Mouse (Mus musculus): Measurements from ENCODE around the gene Racgap1. TPM values are rescaled to one million over a fixed set of nuclear protein-coding genes. Genes with fewer than 3 reads are reported as not detected.

Gene Racgap1
- polyA plus RNA-seq, 1 experiment from 2014 or later = 178 TPM

DNA sequence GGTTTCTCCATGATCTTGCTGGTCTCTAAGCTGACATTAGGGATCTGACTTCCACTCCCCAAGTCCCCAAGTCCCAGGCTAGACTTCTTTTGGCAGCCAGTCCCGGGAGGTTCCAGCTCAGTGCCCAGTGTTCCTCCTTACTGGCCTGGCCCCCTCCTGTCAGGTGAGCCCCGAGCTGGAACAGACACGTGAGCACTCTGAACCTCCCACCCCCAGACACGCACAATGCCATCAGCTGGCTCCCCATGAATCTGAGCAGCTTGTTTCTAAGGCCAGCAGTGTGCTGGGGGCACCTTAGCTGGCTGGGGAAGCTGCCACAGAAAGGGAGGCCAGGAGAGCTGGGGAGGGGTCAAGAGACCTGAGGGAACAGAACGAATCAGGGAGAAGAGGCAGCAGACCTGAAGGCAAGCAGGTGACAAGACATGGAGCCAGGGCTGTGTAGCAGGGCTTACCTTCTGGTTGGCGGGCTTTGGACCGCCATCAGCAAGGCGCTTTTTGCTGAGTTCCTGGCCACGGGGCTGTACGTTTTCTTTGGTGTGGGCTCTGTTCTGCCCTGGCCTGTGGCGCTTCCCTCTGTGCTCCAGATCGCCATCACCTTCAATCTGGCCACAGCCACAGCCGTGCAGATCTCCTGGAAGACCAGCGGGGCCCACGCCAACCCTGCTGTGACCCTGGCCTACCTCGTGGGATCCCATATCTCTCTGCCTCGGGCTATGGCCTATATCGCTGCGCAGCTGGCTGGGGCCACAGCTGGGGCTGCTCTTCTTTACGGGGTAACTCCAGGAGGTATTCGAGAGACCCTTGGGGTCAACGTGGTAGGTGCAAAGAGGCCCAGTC lies 50.3 kb downstream of the Racgap1 start, which contains the start of gene Aqp6:
Gene Aqp6, plus strand, starts transcription at position 415 of the 837 bp plus-strand sequence.
- 61% methylated on average over 22 of the region's 22 CpGs for WGBS
- H3K9me3 ChIP-seq (ENCODE audit: control insufficient read depth, low read length) = no peaks in the 10 kb centered on the region
- H3K4me2 ChIP-seq (ENCODE audit: low read depth, low read length) = no peak within 1 kb of the TSS
- H3K4me1 ChIP-seq (replicated peaks; ENCODE audit: control insufficient read depth, insufficient read depth, low read length) = peaks cover 3% of the 10 kb centered on the region
- H3K27me3 ChIP-seq (ENCODE audit: control insufficient read depth, insufficient read depth, low read depth, low read length) = peaks cover 17% of the 10 kb centered on the region; the same call in 1 of the 2 replicates
- no peak within 1 kb of the TSS for H3K27ac ChIP-seq (ENCODE audit: low read length)
- no peaks in the 10 kb centered on the region for H3K36me3 ChIP-seq (ENCODE audit: control insufficient read depth, insufficient read depth, low read length)
- H3K4me3 ChIP-seq (ENCODE audit: low read length) = no peak within 1 kb of the TSS
- H3K9ac ChIP-seq (ENCODE audit: low read length) = no peak within 1 kb of the TSS
- no peak for ATAC-seq (ENCODE audit: low read depth)

GRCm38 (mm10) chr15:99599245-99600070 lies 52.0 kb downstream of the Racgap1 start:
- H3K36me3 ChIP-seq (ENCODE audit: control insufficient read depth, insufficient read depth, low read length) = no peaks in the 10 kb centered on the region

GRCm38 (mm10) chr15:99597596-99597995 lies 53.9 kb downstream of the Racgap1 start:
- no peak overlapping the region for H3K4me3 ChIP-seq (ENCODE audit: low read length)
- no peak for ATAC-seq (ENCODE audit: low read depth)
- no peak overlapping the region for H3K4me2 ChIP-seq (ENCODE audit: low read depth, low read length)
- no peaks in the 10 kb centered on the region for H3K36me3 ChIP-seq (ENCODE audit: control insufficient read depth, insufficient read depth, low read length)
- no peak overlapping the region for H3K27ac ChIP-seq (ENCODE audit: low read length)
- H3K27me3 ChIP-seq (ENCODE audit: control insufficient read depth, insufficient read depth, low read depth, low read length) = peaks cover 44% of the 10 kb centered on the region
- no peak overlapping the region for H3K9ac ChIP-seq (ENCODE audit: low read length)
- H3K9me3 ChIP-seq (ENCODE audit: control insufficient read depth, low read length) = no peaks in the 10 kb centered on the region
- H3K4me1 ChIP-seq (replicated peaks; ENCODE audit: control insufficient read depth, insufficient read depth, low read length) = peaks cover 9% of the 10 kb centered on the region
- 44% methylated on average over 8 of the region's 8 CpGs for WGBS

More at GRCm38 (mm10) chr15:99599245-99600070, 52.0 kb downstream of the Racgap1 start:
- no peak overlapping the region for H3K9ac ChIP-seq (ENCODE audit: low read length)
- no peak for ATAC-seq (ENCODE audit: low read depth)
- H3K4me1 ChIP-seq (replicated peaks; ENCODE audit: control insufficient read depth, insufficient read depth, low read length) = peaks cover 11% of the 10 kb centered on the region
- peaks cover 25% of the 10 kb centered on the region; the same call in 1 of the 2 replicates for H3K27me3 ChIP-seq (ENCODE audit: control insufficient read depth, insufficient read depth, low read depth, low read length)
- WGBS = 58% methylated on average over 17 of the region's 17 CpGs
- H3K4me2 ChIP-seq (ENCODE audit: low read depth, low read length) = no peak overlapping the region
- no peak overlapping the region for H3K27ac ChIP-seq (ENCODE audit: low read length)
- no peak overlapping the region for H3K4me3 ChIP-seq (ENCODE audit: low read length)
- H3K9me3 ChIP-seq (ENCODE audit: control insufficient read depth, low read length) = no peaks in the 10 kb centered on the region

- H3K27me3 ChIP-seq (ENCODE audit: control insufficient read depth, insufficient read depth, low read depth, low read length) = peaks cover 51% of the 10 kb centered on the region
- H3K4me1 ChIP-seq (replicated peaks; ENCODE audit: control insufficient read depth, insufficient read depth, low read length) = peaks cover 9% of the 10 kb centered on the region
- ATAC-seq (ENCODE audit: low read depth) = no peak
- no peak overlapping the region for H3K4me3 ChIP-seq (ENCODE audit: low read length)
- H3K27ac ChIP-seq (ENCODE audit: low read length) = no peak overlapping the region
- H3K36me3 ChIP-seq (ENCODE audit: control insufficient read depth, insufficient read depth, low read length) = no peaks in the 10 kb centered on the region
- no peaks in the 10 kb centered on the region for H3K9me3 ChIP-seq (ENCODE audit: control insufficient read depth, low read length)
- 46% methylated on average over 7 of the region's 7 CpGs for WGBS
- no peak overlapping the region for H3K9ac ChIP-seq (ENCODE audit: low read length)
- H3K4me2 ChIP-seq (ENCODE audit: low read depth, low read length) = no peak overlapping the region
Measured at GRCm38 (mm10) chr15:99596841-99597240, 54.6 kb downstream of the Racgap1 start.

GRCm38 (mm10) chr15:99596056-99596687 lies 55.3 kb downstream of the Racgap1 start:
- peaks cover 9% of the 10 kb centered on the region for H3K4me1 ChIP-seq (replicated peaks; ENCODE audit: control insufficient read depth, insufficient read depth, low read length)
- ATAC-seq (ENCODE audit: low read depth) = peak; percentile 80
- H3K27ac ChIP-seq (ENCODE audit: low read length) = no peak overlapping the region
- under 1% methylated on average over 7 of the region's 7 CpGs for WGBS
- peaks cover 58% of the 10 kb centered on the region for H3K27me3 ChIP-seq (ENCODE audit: control insufficient read depth, insufficient read depth, low read depth, low read length)
- H3K4me3 ChIP-seq (ENCODE audit: low read length) = no peak overlapping the region
- H3K4me2 ChIP-seq (ENCODE audit: low read depth, low read length) = no peak overlapping the region
- H3K9me3 ChIP-seq (ENCODE audit: control insufficient read depth, low read length) = no peaks in the 10 kb centered on the region
- no peak overlapping the region for H3K9ac ChIP-seq (ENCODE audit: low read length)
- no peaks in the 10 kb centered on the region for H3K36me3 ChIP-seq (ENCODE audit: control insufficient read depth, insufficient read depth, low read length)

- H3K27ac ChIP-seq (ENCODE audit: low read length) = no peak overlapping the region
- peaks cover 13% of the 10 kb centered on the region for H3K4me1 ChIP-seq (replicated peaks; ENCODE audit: control insufficient read depth, insufficient read depth, low read length)
- H3K4me2 ChIP-seq (ENCODE audit: low read depth, low read length) = no peak overlapping the region
- H3K36me3 ChIP-seq (ENCODE audit: control insufficient read depth, insufficient read depth, low read length) = no peaks in the 10 kb centered on the region
- WGBS = 56% methylated on average over 10 of the region's 10 CpGs
- ATAC-seq (ENCODE audit: low read depth) = peak; percentile 36; the same call in 1 of the 2 replicates
- peaks cover 62% of the 10 kb centered on the region for H3K27me3 ChIP-seq (ENCODE audit: control insufficient read depth, insufficient read depth, low read depth, low read length)
- no peak overlapping the region for H3K9ac ChIP-seq (ENCODE audit: low read length)
- no peak overlapping the region for H3K4me3 ChIP-seq (ENCODE audit: low read length)
- H3K9me3 ChIP-seq (ENCODE audit: control insufficient read depth, low read length) = no peaks in the 10 kb centered on the region
Measured at GRCm38 (mm10) chr15:99594951-99595350, 56.5 kb downstream of the Racgap1 start.

DNA sequence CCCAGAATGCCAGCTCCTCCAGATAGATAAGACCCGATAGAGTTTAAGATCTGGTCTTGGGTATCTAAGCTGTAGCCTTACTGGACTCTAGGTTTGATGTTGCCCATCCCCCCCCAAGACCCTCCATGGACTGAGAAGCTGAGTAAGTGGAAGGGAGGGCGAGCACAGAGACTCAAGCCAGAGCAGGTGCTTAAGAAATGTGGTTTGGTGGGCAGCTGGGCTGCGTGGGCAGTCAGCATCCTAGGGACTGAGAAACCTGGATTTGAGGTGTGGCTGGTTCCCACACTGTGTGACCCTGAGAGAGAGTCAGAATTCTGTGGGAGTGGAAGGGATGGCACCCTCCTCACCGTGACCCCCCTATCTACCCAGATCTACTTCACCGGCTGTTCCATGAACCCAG lies 58.6 kb downstream of the Racgap1 start:
- ATAC-seq (ENCODE audit: low read depth) = no peak
- peaks cover 80% of the 10 kb centered on the region for H3K27me3 ChIP-seq (ENCODE audit: control insufficient read depth, insufficient read depth, low read depth, low read length)
- H3K36me3 ChIP-seq (ENCODE audit: control insufficient read depth, insufficient read depth, low read length) = no peaks in the 10 kb centered on the region
- no peak overlapping the region for H3K4me3 ChIP-seq (ENCODE audit: low read length)
- H3K4me2 ChIP-seq (ENCODE audit: low read depth, low read length) = no peak overlapping the region
- peaks cover 13% of the 10 kb centered on the region for H3K4me1 ChIP-seq (replicated peaks; ENCODE audit: control insufficient read depth, insufficient read depth, low read length)
- H3K27ac ChIP-seq (ENCODE audit: low read length) = no peak overlapping the region
- H3K9me3 ChIP-seq (ENCODE audit: control insufficient read depth, low read length) = no peaks in the 10 kb centered on the region
- no peak overlapping the region for H3K9ac ChIP-seq (ENCODE audit: low read length)
- WGBS = 81% methylated on average over 5 of the region's 5 CpGs

GRCm38 (mm10) chr15:99592177-99592576 lies 59.3 kb downstream of the Racgap1 start:
- H3K4me3 ChIP-seq (ENCODE audit: low read length) = no peak overlapping the region
- no peak overlapping the region for H3K9ac ChIP-seq (ENCODE audit: low read length)
- H3K9me3 ChIP-seq (ENCODE audit: control insufficient read depth, low read length) = no peaks in the 10 kb centered on the region
- WGBS = 62% methylated on average over 8 of the region's 8 CpGs
- no peaks in the 10 kb centered on the region for H3K36me3 ChIP-seq (ENCODE audit: control insufficient read depth, insufficient read depth, low read length)
- H3K27ac ChIP-seq (ENCODE audit: low read length) = no peak overlapping the region
- H3K27me3 ChIP-seq (ENCODE audit: control insufficient read depth, insufficient read depth, low read depth, low read length) = peaks cover 79% of the 10 kb centered on the region
- H3K4me1 ChIP-seq (replicated peaks; ENCODE audit: control insufficient read depth, insufficient read depth, low read length) = peaks cover 13% of the 10 kb centered on the region
- no peak overlapping the region for H3K4me2 ChIP-seq (ENCODE audit: low read depth, low read length)
- no peak for ATAC-seq (ENCODE audit: low read depth)

All from lung, embryonic 16.5 days (tissue).